Mouse (Mus musculus): Measurements from ENCODE around the gene Fh1. TPM values are rescaled to one million over a fixed set of nuclear protein-coding genes. Genes with fewer than 3 reads are reported as not detected.

Gene Fh1
- polyA plus RNA-seq, 1 experiment from 2014 or later: 70.1 TPM

Other genes starting within 250 kb of the Fh1 start
- gene Rgs7, start 133.1 kb downstream of the Fh1 start, polyA plus RNA-seq (2015; fragmentation: Nextera tagmentation; extraction: Ambion mirVana): not detected in 2 replicates
- 13.4 and 15.0 TPM in 2 replicates for gene Kmo, start 5.3 kb downstream of the Fh1 start, polyA plus RNA-seq (2015; fragmentation: Nextera tagmentation; extraction: Ambion mirVana)
- 1.0 and 1.3 TPM in 2 replicates for gene Opn3, start 67.1 kb upstream of the Fh1 start, polyA plus RNA-seq (2015; fragmentation: Nextera tagmentation; extraction: Ambion mirVana)
- 0.83 TPM in 2 replicates for gene Chml, start 67.3 kb upstream of the Fh1 start, polyA plus RNA-seq (2015; fragmentation: Nextera tagmentation; extraction: Ambion mirVana)
- gene Wdr64, start 73.0 kb upstream of the Fh1 start, polyA plus RNA-seq (2015; fragmentation: Nextera tagmentation; extraction: Ambion mirVana): not detected in 2 replicates

Data from liver, embryonic 16.5 days (tissue).